Mouse (Mus musculus) bone marrow macrophage, adult 2 months (primary cell): ENCODE measurements around the gene Aatk.

Source experiments
- CTCF ChIP-seq: IDR thresholded peaks from 2 replicates; pipeline ENCODE4 v1.5.1; 2012; ENCODE audit warnings: low read depth, mild to moderate bottlenecking, low read length, moderate library complexity
- POLR2A ChIP-seq: IDR thresholded peaks from 2 replicates; pipeline ENCODE4 v1.6.1; 2012; ENCODE audit warnings: mild to moderate bottlenecking, low read depth, low read length, borderline replicate concordance

DNA sequence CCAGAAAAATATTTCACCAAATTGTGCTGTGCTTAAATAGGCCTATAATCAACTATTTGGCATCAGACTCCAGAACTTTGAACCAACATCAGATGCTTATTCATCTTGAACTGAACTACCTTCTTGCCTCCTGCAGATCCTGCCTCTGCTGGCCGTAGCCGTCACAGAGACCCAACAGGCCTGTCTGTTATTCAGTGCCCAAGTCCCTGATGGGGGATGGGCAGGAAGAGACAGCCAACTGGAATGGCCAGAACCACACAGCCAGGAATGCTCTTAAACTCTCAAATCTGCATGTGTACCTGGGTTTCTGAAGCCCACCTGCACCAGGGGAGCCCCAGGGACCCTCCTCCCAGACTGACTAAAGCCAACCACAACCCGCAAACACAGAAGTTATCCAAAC is 20.0 kb downstream of the Aatk start:
- TF ChIP-seq CTCF, result no peak
- no peak for TF ChIP-seq POLR2A
